Mouse (Mus musculus) heart, postnatal 0 days (tissue): ENCODE measurements at regions not wholly inside any gene's neighbourhood (a gene's known extent, or its start where the extent isn't known, plus 50 kb on each side); places are given as distances from the start of the nearest gene placed in this dataset.

ENCODE experiments used
- CTCF ChIP-seq: IDR thresholded peaks from 2 replicates; pipeline ENCODE4 v1.5.1; 2016; ENCODE audit warnings: antibody characterized with exemption, control low read depth, low read depth
- EP300 ChIP-seq: IDR thresholded peaks from 2 replicates; pipeline ENCODE4 v1.6.1; 2016; ENCODE audit warnings: antibody characterized with exemption, low read depth

GRCm38 (mm10) chr12:32438209-32438608 is 59.7 kb downstream of the Ccdc71l start:
- TF ChIP-seq CTCF: no peak
- TF ChIP-seq EP300: no peak
